Mouse (Mus musculus): ENCODE data around the gene Vps16. TPM values are rescaled to one million over a fixed set of nuclear protein-coding genes. Genes with fewer than 3 reads are reported as not detected.

Gene Vps16
- polyA plus RNA-seq (2014; fragmentation: Nextera tagmentation; extraction: Ambion mirVana) = 79.8 and 89.2 TPM in 2 replicates

DNA sequence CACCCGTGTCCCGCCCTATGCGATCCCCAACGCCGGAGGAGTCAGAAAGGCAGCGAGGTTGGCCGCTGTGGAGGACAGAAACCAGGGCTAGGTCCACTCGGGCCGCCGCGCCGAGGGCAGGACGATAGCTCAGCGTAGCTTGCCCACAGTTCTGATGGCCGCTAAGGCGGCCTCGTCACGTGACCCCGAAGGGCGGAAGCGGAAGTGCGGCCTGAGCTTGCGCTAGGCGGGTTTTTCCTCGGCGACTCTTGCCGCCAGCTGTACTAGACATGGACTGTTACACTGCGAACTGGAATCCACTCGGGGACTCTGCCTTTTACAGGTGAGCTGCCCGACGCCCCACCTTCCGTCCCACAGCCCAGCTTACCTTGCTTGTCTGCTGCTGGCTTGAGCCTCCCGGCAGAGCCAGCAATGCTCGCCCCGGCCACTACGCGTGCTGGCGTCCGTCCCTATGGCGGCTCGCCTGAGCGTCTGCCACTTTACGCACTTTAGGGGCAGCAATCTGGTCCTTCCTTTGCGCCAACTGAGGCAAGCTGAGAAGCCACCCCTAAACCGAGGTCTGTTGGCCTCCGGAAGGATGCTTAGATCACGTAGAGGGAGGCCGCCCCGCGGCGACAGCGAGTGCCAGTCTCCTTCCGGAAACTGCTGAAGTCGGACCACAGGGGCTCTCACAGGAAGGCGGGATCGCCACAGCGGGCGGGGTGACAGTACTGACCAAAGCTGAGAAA lies at the start of gene Vps16, which contains the start of gene Pced1a:
Gene Vps16 (plus strand): TSS at position 214 of the 728 bp plus-strand sequence.
Gene Pced1a (minus strand): TSS at position 576 of the 728 bp plus-strand sequence.
- H3K9me3 ChIP-seq (ENCODE audit: control insufficient read depth, low read length) = no peaks in the 10 kb centered on the region
- no peaks in the 10 kb centered on the region for H3K36me3 ChIP-seq (ENCODE audit: control insufficient read depth, insufficient read depth, low read length)
- WGBS = 0% methylated on average over 58 of the region's 58 CpGs
- H3K9ac ChIP-seq (ENCODE audit: low read length) = peak within 1 kb of the TSS; percentile 89
- H3K4me1 ChIP-seq (ENCODE audit: control insufficient read depth, insufficient read depth, low read length) = peaks cover 8% of the 10 kb centered on the region; the same call in 1 of the 2 replicates
- ATAC-seq (ENCODE audit: insufficient number of reproducible peaks, low FRiP score, low TSS enrichment, low read depth) (peak; percentile 94), DNase-seq (ENCODE audit: low spot score) (peak; percentile 93)
- H3K27me3 ChIP-seq (ENCODE audit: control insufficient read depth, insufficient read depth, low read length) = no peaks in the 10 kb centered on the region
- H3K4me2 ChIP-seq (ENCODE audit: low read depth, severe bottlenecking) = peak within 1 kb of the TSS; percentile 86
- peak within 1 kb of the TSS; percentile 82 for H3K4me3 ChIP-seq (ENCODE audit: low read depth, low read length)
- peak within 1 kb of the TSS; percentile 62 for H3K27ac ChIP-seq (replicated peaks; ENCODE audit: low read depth, low read length)

DNA sequence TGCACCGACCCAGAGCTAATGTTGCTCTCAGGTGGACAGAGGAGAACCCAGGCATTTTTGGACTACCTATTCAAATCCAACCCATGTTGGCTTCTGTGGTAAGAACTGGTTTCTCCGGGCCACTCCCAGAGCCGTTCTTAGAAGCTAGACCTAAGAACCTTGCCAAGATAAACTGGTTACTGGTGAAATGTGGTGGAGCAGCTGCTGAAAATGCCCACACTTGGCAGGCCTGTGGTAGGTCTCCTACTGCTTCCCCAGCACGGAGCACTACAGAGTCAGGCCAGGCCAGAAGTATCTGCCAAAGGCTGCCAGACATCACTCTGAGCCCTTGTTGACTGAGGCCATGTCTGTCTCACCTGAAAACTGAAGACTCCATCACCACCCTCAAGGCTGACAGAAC lies 49.2 kb upstream of the Vps16 start:
- no peaks in the 10 kb centered on the region for H3K9me3 ChIP-seq (ENCODE audit: control insufficient read depth, low read length)
- H3K36me3 ChIP-seq (ENCODE audit: control insufficient read depth, insufficient read depth, low read length) = no peaks in the 10 kb centered on the region
- H3K4me2 ChIP-seq (ENCODE audit: low read depth, severe bottlenecking) = no peak overlapping the region
- 76% methylated on average over 4 of the region's 4 CpGs for WGBS
- no peak overlapping the region for H3K27ac ChIP-seq (replicated peaks; ENCODE audit: low read depth, low read length)
- H3K4me1 ChIP-seq (ENCODE audit: control insufficient read depth, insufficient read depth, low read length) = no peaks in the 10 kb centered on the region
- H3K4me3 ChIP-seq (ENCODE audit: low read depth, low read length) = no peak overlapping the region
- H3K9ac ChIP-seq (ENCODE audit: low read length) = no peak overlapping the region
- ATAC-seq (ENCODE audit: insufficient number of reproducible peaks, low FRiP score, low TSS enrichment, low read depth) (no peak), DNase-seq (ENCODE audit: low spot score) (no peak)
- H3K27me3 ChIP-seq (ENCODE audit: control insufficient read depth, insufficient read depth, low read length) = no peaks in the 10 kb centered on the region

- DNase-seq (ENCODE audit: low spot score) = no peak
- Histone ChIP-seq H3K4me3 (ENCODE audit: low read depth, low read length) (no peak overlapping the region), H3K9me3 (ENCODE audit: control insufficient read depth, low read length) (no peaks in the 10 kb centered on the region), H3K27me3 (ENCODE audit: control insufficient read depth, insufficient read depth, low read length) (no peaks in the 10 kb centered on the region), H3K36me3 (ENCODE audit: control insufficient read depth, insufficient read depth, low read length) (no peaks in the 10 kb centered on the region), H3K4me1 (ENCODE audit: control insufficient read depth, insufficient read depth, low read length) (no peaks in the 10 kb centered on the region), H3K27ac (replicated peaks; ENCODE audit: low read depth, low read length) (no peak overlapping the region), H3K4me2 (ENCODE audit: low read depth, severe bottlenecking) (no peak overlapping the region), H3K9ac (ENCODE audit: low read length) (no peak overlapping the region)
- ATAC-seq (ENCODE audit: insufficient number of reproducible peaks, low FRiP score, low TSS enrichment, low read depth) = no peak
- WGBS = 37% methylated on average over 3 of the region's 3 CpGs
Observed at GRCm38 (mm10) chr2:130383205-130383604, 40.9 kb upstream of the Vps16 start.

DNA sequence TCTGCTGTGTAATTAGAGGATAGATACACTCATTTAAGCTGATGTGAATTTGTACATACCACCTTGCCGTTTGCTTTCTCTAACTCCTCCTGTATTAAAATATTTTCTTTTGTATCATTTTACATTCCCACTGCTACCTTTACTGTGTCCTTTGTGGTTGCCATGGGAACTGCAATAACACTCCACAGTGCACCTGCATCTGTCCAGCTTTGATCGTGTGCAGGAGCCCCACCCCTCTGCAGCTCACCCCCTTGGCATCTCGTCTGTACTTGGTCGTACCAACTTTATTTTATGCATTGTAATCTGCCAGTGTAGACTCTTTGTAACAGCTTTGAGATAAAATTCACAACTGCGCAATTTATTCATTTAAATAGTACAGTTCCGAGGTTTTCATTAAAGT lies 40.2 kb upstream of the Vps16 start:
- no peak overlapping the region for H3K9ac ChIP-seq (ENCODE audit: low read length)
- H3K4me1 ChIP-seq (ENCODE audit: control insufficient read depth, insufficient read depth, low read length) = no peaks in the 10 kb centered on the region
- no peak for ATAC-seq (ENCODE audit: insufficient number of reproducible peaks, low FRiP score, low TSS enrichment, low read depth)
- H3K4me3 ChIP-seq (ENCODE audit: low read depth, low read length) = no peak overlapping the region
- no peak overlapping the region for H3K27ac ChIP-seq (replicated peaks; ENCODE audit: low read depth, low read length)
- no peak for DNase-seq (ENCODE audit: low spot score)
- H3K4me2 ChIP-seq (ENCODE audit: low read depth, severe bottlenecking) = no peak overlapping the region
- H3K36me3 ChIP-seq (ENCODE audit: control insufficient read depth, insufficient read depth, low read length) = no peaks in the 10 kb centered on the region
- no peaks in the 10 kb centered on the region for H3K27me3 ChIP-seq (ENCODE audit: control insufficient read depth, insufficient read depth, low read length)
- WGBS = 81% methylated on average over 6 of the region's 6 CpGs
- H3K9me3 ChIP-seq (ENCODE audit: control insufficient read depth, low read length) = no peaks in the 10 kb centered on the region

DNA sequence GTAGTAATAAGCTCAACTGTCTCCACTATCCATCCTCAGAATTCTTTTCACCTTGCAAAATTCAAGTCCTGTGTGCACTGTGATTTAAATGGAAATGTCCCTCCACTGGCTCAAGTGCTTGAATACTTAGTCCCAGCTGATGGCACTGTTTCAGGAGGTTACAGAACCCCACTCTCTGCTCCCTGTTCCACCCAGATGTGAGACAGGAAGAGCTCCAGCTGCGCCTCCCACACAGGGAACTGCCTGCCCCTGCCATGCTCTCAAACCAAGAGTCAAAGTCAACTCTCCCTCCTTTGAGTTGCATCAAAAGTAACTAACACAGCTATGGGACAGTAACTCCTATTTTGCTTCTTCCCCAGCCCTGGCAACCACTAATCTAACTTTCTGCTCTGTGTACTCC lies 37.9 kb upstream of the Vps16 start:
- H3K4me1 ChIP-seq (ENCODE audit: control insufficient read depth, insufficient read depth, low read length) = no peaks in the 10 kb centered on the region
- 57% methylated on average over 1 of the region's 1 CpGs for WGBS
- H3K9ac ChIP-seq (ENCODE audit: low read length) = no peak overlapping the region
- DNase-seq (ENCODE audit: low spot score) (no peak), ATAC-seq (ENCODE audit: insufficient number of reproducible peaks, low FRiP score, low TSS enrichment, low read depth) (no peak)
- no peak overlapping the region for H3K27ac ChIP-seq (replicated peaks; ENCODE audit: low read depth, low read length)
- H3K4me3 ChIP-seq (ENCODE audit: low read depth, low read length) = no peak overlapping the region
- H3K9me3 ChIP-seq (ENCODE audit: control insufficient read depth, low read length) = no peaks in the 10 kb centered on the region
- H3K36me3 ChIP-seq (ENCODE audit: control insufficient read depth, insufficient read depth, low read length) = peaks cover 2% of the 10 kb centered on the region; the same call in 1 of the 2 replicates
- no peak overlapping the region for H3K4me2 ChIP-seq (ENCODE audit: low read depth, severe bottlenecking)
- no peaks in the 10 kb centered on the region for H3K27me3 ChIP-seq (ENCODE audit: control insufficient read depth, insufficient read depth, low read length)

GRCm38 (mm10) chr2:130388796-130389195 lies 35.3 kb upstream of the Vps16 start:
- WGBS = 77% methylated on average over 2 of the region's 2 CpGs
- DNase-seq (ENCODE audit: low spot score) (no peak), ATAC-seq (ENCODE audit: insufficient number of reproducible peaks, low FRiP score, low TSS enrichment, low read depth) (no peak)
- Histone ChIP-seq H3K27ac (replicated peaks; ENCODE audit: low read depth, low read length) (no peak overlapping the region), H3K36me3 (ENCODE audit: control insufficient read depth, insufficient read depth, low read length) (peaks cover 6% of the 10 kb centered on the region; the same call in 1 of the 2 replicates), H3K4me1 (ENCODE audit: control insufficient read depth, insufficient read depth, low read length) (no peaks in the 10 kb centered on the region), H3K4me3 (ENCODE audit: low read depth, low read length) (no peak overlapping the region), H3K9ac (ENCODE audit: low read length) (no peak overlapping the region), H3K9me3 (ENCODE audit: control insufficient read depth, low read length) (no peaks in the 10 kb centered on the region), H3K4me2 (ENCODE audit: low read depth, severe bottlenecking) (no peak overlapping the region), H3K27me3 (ENCODE audit: control insufficient read depth, insufficient read depth, low read length) (no peaks in the 10 kb centered on the region)

DNA sequence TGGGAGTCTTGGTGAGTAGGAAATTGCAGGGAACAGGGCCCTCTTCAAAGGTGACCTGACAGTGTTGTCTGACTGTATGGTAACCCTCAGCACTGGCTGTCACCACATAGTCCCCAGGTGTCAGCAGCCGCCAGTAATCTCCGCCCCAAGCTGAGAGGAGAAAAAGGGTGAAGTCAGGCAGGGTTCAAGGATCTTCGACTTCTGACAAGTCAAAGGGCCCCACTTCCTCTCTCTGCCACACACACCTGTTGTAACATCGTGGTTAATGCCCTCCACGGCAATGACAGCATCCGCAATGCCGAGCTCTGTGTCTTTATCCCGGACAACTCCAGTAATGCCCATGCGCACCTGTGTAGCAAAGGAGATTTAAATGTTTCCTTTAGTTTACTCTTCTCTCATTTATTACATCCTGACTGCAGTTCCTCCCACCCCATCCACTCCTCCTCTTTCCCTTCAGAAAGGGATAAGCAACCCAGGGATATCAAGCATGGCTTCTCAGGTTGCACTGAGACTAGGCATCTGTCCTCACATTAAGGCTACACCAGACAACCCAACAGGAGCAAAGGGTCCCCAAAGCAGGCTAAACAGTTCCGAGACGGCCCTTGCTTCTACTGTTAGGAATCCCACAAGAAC lies 33.0 kb upstream of the Vps16 start:
- DNase-seq (ENCODE audit: low spot score) (no peak), ATAC-seq (ENCODE audit: insufficient number of reproducible peaks, low FRiP score, low TSS enrichment, low read depth) (no peak)
- H3K27me3 ChIP-seq (ENCODE audit: control insufficient read depth, insufficient read depth, low read length) = no peaks in the 10 kb centered on the region
- no peak overlapping the region for H3K27ac ChIP-seq (replicated peaks; ENCODE audit: low read depth, low read length)
- H3K9me3 ChIP-seq (ENCODE audit: control insufficient read depth, low read length) = no peaks in the 10 kb centered on the region
- 84% methylated on average over 11 of the region's 11 CpGs for WGBS
- H3K9ac ChIP-seq (ENCODE audit: low read length) = no peak overlapping the region
- H3K36me3 ChIP-seq (ENCODE audit: control insufficient read depth, insufficient read depth, low read length) = peaks cover 10% of the 10 kb centered on the region; the same call in 1 of the 2 replicates
- no peak overlapping the region for H3K4me3 ChIP-seq (ENCODE audit: low read depth, low read length)
- no peaks in the 10 kb centered on the region; the same call in 1 of the 2 replicates for H3K4me1 ChIP-seq (ENCODE audit: control insufficient read depth, insufficient read depth, low read length)
- H3K4me2 ChIP-seq (ENCODE audit: low read depth, severe bottlenecking) = no peak overlapping the region

DNA sequence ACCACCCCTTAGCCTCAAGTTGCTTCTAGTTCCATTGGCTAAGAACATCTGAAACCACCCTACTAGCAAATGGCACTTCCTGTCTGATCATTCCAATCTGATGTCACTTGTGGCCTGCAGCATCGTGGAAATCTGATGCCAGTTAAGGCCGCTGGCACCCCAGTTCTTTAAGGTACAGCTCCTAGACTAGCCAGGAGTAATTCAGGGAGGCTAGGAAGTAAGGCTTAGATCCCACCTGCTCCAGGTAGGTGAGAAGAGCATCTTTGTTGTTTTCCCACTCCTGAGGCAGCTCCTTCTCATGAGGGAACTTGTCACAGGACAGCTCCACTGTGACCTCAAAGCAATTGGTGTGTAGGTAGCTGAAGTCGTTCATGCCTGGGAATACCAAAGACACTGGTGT lies 31.3 kb upstream of the Vps16 start:
- Histone ChIP-seq H3K9me3 (ENCODE audit: control insufficient read depth, low read length) (no peaks in the 10 kb centered on the region), H3K36me3 (ENCODE audit: control insufficient read depth, insufficient read depth, low read length) (peaks cover 10% of the 10 kb centered on the region; the same call in 1 of the 2 replicates), H3K27ac (replicated peaks; ENCODE audit: low read depth, low read length) (no peak overlapping the region), H3K9ac (ENCODE audit: low read length) (no peak overlapping the region), H3K27me3 (ENCODE audit: control insufficient read depth, insufficient read depth, low read length) (no peaks in the 10 kb centered on the region), H3K4me3 (ENCODE audit: low read depth, low read length) (no peak overlapping the region), H3K4me2 (ENCODE audit: low read depth, severe bottlenecking) (no peak overlapping the region), H3K4me1 (ENCODE audit: control insufficient read depth, insufficient read depth, low read length) (peaks cover 5% of the 10 kb centered on the region; the same call in 1 of the 2 replicates)
- no peak for ATAC-seq (ENCODE audit: insufficient number of reproducible peaks, low FRiP score, low TSS enrichment, low read depth)
- DNase-seq (ENCODE audit: low spot score) = no peak
- WGBS = 74% methylated on average over 3 of the region's 3 CpGs
